Mouse (Mus musculus): ENCODE data around the gene Dram1.

DNA sequence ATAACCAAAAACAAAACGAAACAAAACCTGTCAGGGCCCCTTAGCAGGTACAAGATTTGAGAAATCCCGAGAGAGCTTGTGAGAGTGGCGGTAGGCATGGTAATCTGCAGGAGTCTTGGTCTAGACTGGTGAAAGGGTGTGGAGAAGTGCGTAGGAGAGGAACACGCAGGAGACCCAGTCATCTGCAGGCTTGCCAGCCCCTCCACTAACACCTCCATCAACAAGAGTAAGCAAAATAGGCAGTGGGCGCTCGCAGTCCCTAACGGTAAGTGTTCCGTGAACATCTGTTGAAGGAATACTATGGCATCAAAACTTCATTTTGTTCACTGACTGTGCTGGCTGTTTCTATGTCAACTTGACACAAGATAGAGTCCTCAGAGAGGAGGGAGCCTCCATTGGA, 12.6 kb upstream of the Dram1 start:
- TF ChIP-seq CTCF (IDR thresholded peaks at IDR 0.05; ENCODE audit: control insufficient read depth, insufficient read depth, low read length) (no peak), POLR2A (IDR thresholded peaks at IDR 0.05; ENCODE audit: borderline replicate concordance, control insufficient read depth, low read depth, low read length) (no peak)

Data from bone marrow, adult 2 months (tissue).